Mouse (Mus musculus) thymus, adult 2 months (tissue): ENCODE results near the gene Cobl.

Experiments
- CTCF ChIP-seq: fragments of 200-500 bp; IDR thresholded peaks from 2 replicates; pipeline ENCODE4 v1.5.1; 2012; ENCODE audit warnings: mild to moderate bottlenecking, control low read depth, low read length, moderate library complexity, borderline replicate concordance; ENCODE audit not compliant: control insufficient read depth, poor library complexity, insufficient read depth; ENCODE audit errors: extremely low read depth
- POLR2A ChIP-seq: fragments of 200-500 bp; IDR thresholded peaks from 2 replicates; pipeline ENCODE4 v1.6.1; 2012; ENCODE audit warnings: mild to moderate bottlenecking, low read length, control low read depth, moderate library complexity; ENCODE audit not compliant: control insufficient read depth, poor library complexity, insufficient read depth; ENCODE audit errors: extremely low read depth

- TF ChIP-seq POLR2A (no peak), CTCF (no peak)
These were observed 70.1 kb downstream of the Cobl start for GRCm38 (mm10) chr11:12394701-12395100.
